Mouse (Mus musculus) layer of hippocampus, adult 11-12 months (tissue): ENCODE data around the gene Naglu.
A peak's percentile ranks its signal among the peaks of the same experiment; 100 is the strongest.

Experiments used
- DNase-seq: peaks from one replicate; pipeline ENCODE4 v3.0.0; 2022; ENCODE audit warnings: low spot score

The Naglu gene

GRCm38 (mm10) chr11:101069391-101070188, at the start of gene Naglu:
Gene Naglu (plus strand): TSS chr11:101070012.
- DNase-seq, result peak; percentile 97

DNA sequence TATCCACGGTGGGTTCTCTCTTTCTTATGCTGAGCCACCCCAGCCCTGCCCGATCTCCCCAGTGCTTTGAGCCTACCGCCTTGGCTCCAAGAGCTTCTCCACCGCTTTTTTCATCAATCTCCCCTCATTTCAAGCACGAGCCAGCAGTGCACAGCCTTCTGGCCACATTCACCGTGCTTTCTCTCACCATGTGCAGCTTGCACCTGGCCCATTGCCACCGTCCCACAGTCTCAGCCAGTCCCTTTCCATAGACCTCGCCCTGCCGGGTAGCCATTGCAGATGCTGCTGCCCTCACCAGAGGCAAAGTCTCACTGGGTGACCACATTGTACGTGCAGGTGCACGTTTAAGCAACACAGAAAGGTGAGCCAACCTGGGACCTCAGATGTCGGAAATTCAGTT, 46.4 kb upstream of the Naglu start:
- DNase-seq, result no peak

DNA sequence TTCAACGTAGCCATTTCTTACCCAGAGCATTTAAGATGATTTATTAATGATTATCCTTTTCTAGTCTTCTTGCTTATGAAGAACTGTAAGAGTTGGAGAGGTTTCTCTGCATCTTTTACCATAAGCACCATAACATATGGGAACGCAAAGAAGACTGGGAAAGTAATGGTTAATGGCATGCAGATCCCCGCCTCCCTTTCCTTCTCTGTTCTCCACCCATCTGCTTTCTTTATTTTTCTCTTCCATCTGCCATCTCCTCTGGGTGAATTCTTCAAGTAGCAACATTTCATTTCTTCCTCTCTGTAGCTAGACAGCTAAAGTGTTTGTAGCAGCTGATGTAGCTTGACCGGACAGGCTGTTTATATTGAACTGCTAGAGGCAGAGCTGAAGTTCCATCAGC, 45.8 kb upstream of the Naglu start:
- DNase-seq, result no peak

DNA sequence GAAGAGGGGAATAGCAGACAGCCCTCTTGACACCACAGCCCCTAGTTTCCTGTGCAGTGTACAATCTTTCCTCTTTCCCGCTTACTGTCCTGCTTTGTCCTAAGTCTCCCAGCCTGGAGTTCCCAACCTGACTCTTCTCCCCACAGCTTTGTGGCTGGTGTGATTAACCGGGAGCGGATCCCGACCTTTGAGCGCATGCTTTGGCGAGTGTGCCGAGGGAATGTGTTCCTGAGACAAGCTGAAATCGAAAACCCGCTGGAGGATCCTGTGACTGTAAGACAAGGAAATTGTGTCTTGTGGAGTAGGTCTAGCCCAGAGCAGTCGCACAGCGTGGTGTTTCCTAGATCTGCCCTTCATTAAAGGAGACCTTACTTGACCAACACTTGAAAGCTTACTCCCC, 42.7 kb upstream of the Naglu start:
- no peak for DNase-seq

DNA sequence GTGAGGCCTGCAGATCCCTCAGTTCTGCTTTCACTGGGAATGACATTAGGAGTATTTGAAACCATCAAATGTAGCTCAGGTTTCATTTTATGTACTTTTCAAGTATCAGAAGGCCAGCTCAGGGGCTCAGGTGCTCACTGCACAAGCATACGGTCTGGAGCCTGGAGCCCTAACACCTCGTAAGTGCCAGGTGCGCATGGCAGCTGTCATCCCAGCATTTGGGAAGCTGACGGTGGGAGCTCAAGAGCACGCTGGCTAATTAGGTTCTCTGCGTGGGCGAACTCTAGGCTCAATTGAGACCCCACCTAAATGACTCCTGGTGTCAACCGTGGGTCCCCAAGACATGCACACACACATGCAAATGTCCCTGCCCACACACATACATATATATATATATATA, 40.5 kb upstream of the Naglu start:
- DNase-seq, result no peak

DNA sequence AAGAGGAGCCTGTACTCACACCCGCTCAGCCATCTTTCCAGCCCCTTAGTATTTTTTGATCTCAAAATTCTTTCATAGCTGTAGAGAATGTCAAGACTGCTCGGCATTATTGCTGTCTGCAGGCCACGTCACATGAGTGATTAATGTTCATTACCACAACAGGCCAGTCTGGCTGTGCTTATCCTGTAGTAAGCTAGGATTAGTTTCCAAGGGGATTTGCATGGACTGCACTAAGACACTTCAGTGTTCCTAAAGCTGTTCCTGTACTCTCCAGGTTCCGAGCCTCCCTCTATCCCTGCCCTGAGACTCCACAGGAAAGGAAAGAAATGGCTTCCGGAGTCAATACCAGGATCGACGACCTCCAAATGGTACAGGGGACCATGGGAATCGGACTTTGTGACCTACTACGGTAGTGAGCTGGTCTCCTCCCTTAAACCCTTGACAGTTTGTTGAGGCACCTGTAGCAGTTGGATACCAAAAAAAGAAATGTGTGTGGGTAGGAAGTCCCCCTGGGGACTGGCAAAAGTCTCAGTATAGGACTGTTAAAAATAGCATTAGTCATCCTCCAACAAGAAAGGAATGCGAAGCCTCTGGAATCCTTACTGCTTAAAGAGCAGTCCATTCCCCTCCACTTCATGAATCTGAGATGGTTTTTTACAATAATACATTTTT, 39.5 kb upstream of the Naglu start:
- no peak for DNase-seq

- DNase-seq, result no peak
Measured at GRCm38 (mm10) chr11:101030808-101031156, 39.0 kb upstream of the Naglu start.

DNA sequence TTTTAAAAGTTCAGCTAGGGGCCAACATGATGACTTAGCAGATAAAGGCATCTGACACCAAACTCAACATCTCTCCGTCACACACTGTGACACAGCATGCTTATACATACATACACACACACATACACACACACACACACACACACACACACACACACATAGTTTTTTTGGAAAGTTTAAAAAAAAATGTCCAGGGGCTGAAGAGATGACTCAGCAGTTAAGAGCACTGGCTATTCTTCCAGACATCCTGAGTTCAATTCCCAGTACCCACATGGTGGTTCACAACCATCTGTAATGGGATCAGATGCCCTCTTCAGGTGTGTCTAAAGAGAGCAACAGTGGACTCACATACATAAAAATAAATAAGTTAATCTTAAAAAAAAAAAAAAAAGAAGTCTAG, 38.3 kb upstream of the Naglu start:
- DNase-seq, result no peak

DNA sequence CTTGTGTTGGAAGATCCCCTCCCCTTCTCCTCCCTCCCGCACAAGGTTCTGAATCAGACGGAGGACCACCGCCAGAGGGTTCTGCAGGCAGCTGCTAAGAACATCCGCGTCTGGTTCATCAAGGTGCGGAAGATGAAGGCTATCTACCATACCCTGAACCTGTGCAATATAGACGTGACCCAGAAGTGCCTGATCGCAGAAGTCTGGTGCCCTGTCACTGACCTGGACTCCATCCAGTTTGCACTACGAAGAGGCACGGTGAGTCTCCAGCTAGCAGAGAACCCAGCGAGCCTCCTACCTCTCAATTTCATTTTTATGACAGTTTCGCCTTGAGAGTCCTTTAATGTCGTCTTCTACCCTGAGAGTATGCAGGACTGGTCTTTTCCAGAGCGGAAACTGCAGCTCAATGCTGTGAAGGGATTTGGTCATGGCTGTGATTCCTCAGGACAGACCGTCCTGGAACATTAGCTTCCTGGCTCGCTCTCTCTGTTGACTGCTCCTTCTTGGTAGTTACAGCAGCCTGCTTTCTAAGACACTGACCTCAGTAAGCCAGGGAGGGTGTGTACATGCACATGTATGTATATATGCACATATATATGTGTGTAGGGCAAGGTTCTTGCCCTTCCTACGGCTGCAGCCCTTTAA, 35.8 kb upstream of the Naglu start:
- no peak for DNase-seq

DNA sequence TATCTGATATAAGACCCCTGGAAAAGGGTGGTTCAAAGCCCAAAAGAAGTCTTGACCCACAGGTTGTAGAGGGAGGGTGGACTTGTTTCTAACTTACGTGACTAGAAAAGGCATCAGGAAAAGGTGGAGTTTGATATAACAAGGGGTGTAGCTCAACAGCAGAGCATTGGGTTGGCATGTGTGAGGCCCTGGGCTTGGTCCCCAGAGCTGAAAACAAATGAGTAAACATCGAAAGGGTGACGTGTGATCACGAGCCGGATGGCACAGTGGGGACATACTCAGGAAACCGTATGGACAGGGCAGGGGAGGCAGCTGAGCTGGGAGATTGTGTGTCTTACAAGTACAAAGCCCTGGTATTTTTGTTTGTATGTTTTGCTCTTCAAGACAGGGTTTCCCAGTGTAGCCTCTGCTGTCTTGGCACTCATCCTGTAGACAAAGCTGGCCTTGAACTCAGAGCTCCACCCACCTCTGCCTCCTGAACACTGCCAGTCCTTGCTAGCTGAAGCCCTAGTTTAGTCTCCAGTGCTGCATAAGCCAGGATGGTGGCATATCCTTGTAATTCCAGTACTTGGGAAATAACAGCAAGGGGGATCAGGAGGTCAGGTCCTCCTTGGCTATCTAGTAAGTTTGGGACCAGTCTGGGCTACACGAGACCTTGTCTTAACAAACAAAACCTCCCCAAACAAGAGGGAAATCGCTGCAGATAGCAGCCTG, 35.0 kb upstream of the Naglu start:
- no peak for DNase-seq

DNA sequence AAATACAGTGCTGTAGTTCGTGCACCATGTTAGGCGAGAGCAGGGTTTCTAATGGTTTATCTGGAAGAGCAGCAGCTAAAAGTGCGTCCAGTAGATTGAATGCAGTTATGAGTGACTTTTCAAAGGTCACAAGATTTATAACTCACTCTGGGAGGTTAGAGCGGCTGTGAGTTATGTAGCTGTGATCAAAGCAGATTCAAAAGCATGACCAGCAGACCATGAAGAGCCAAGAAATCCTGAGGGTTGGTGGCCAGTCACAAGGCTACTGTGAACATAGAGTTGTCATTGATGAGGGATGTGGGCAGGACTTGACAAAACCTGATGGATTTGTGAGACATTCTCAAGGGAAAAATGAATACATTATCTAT, 34.5 kb upstream of the Naglu start:
- no peak for DNase-seq

DNA sequence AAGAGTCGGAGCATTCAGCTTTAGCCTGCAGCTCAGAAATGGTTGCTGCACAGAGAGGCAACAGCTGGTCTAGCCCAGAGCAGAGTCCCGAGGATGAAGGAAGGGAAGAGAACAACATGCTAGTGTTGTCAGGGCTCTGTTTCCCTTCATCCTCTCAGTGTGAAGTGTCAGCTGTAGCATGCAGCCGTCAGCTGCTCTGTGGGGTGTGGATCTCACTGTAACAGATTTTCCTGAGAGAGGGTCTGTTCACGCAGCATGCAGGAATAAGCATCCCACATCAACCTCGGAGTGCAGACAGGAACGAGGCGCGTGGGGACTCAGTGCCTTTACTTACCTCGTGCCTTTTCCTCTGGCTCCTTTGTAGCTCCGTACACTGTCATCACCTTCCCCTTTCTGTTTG, 32.0 kb upstream of the Naglu start:
- no peak for DNase-seq

GRCm38 (mm10) chr11:101045826-101046225, 24.0 kb upstream of the Naglu start:
- no peak for DNase-seq

DNA sequence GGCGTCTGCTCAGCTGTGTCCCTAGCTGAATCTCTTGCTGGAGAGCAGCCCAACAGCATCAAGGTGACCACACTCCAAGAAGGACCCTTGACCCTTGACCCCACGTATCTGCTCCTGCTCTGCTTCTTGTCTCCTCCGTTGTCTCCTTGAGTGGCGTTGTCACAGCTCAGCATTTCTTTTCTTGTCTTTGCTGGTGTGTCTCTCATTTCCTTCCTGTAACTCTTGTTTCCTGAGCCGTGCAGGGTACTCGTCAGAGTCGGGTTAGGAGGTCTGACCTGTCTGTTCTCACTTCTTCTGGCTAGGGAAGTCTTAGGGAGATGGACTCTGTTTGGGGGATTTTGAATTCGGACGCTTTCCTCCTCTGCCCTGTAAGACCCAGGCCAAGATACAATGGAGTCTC, 23.4 kb upstream of the Naglu start:
- DNase-seq, result no peak

DNA sequence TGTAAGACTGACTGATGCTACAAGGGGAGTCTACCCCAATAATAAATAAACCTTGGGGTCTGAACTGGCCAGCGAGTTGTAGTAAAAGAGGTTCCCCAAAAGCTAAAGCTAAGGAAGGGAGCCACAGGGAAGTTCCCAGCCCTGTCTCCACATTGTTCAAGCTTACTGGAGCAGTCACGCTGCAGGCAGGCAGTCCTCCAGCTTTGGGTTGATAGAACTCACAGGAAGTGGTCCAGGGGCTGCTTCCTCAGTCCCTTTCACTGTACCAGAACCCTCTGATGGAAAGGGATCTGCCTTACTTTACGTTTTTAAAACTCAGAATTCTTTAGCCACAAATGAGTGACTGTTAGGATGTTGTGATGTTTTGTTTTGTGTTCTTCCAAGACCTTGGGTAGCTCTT, 22.3 kb upstream of the Naglu start:
- DNase-seq, result no peak

- DNase-seq, result peak; percentile 66
Measured at GRCm38 (mm10) chr11:101050359-101050758, 19.5 kb upstream of the Naglu start.

- DNase-seq, result peak; percentile 56
Measured at GRCm38 (mm10) chr11:101051051-101051493, 18.7 kb upstream of the Naglu start.

- no peak for DNase-seq
Measured at GRCm38 (mm10) chr11:101051617-101052016, 18.2 kb upstream of the Naglu start.

GRCm38 (mm10) chr11:101052751-101053473, 16.9 kb upstream of the Naglu start:
- no peak for DNase-seq

- DNase-seq, result no peak
Measured at GRCm38 (mm10) chr11:101053974-101054373, 15.8 kb upstream of the Naglu start.

- DNase-seq, result no peak
Measured at GRCm38 (mm10) chr11:101055418-101055817, 14.4 kb upstream of the Naglu start.

GRCm38 (mm10) chr11:101056885-101057284, 12.9 kb upstream of the Naglu start:
- no peak for DNase-seq
